Mouse (Mus musculus) erythroblast, embryonic 14.5 days (primary cell): ENCODE measurements around the gene Uba5. TPM values are rescaled to one million over a fixed set of nuclear protein-coding genes. Genes with fewer than 3 reads are reported as not detected.
A peak's percentile ranks its signal among the peaks of the same experiment; 100 is the strongest.

ENCODE experiments used
- H3K27me3 ChIP-seq: 2 replicates; pipeline ENCODE4 v1.6.1; 2012; ENCODE audit warnings: inconsistent platforms; ENCODE audit not compliant: control insufficient read depth
- H3K36me3 ChIP-seq: 2 replicates; pipeline ENCODE4 v1.6.1; 2012; ENCODE audit warnings: mild to moderate bottlenecking, inconsistent platforms; ENCODE audit not compliant: control insufficient read depth
- H3K4me1 ChIP-seq: 2 replicates; pipeline ENCODE4 v1.6.1; 2012; ENCODE audit warnings: inconsistent platforms; ENCODE audit not compliant: control insufficient read depth
- H3K4me3 ChIP-seq: replicated peaks from 2 replicates; pipeline ENCODE3; 2012; ENCODE audit warnings: moderate library complexity, mild to moderate bottlenecking, inconsistent platforms
- H3K9me3 ChIP-seq: 2 replicates; pipeline ENCODE4 v1.6.1; 2012; ENCODE audit warnings: low read length, inconsistent platforms, mixed read lengths; ENCODE audit not compliant: control insufficient read depth
- GATA1 ChIP-seq: IDR thresholded peaks from 2 replicates; pipeline ENCODE4 v1.6.1; 2012; ENCODE audit warnings: low read length, inconsistent platforms, mixed read lengths
- TAL1 ChIP-seq: IDR thresholded peaks from 3 replicates; pipeline ENCODE4 v1.6.1; 2012; ENCODE audit warnings: low read length, inconsistent platforms, mixed read lengths
- polyA plus RNA-seq: library from polyadenylated mRNA; stranded (reverse); fragments of >175 nt; gene quantifications from 2 replicates; pipeline ENCODE4 v1.2.3, GENCODE M21; 2012

Gene Uba5
- 0.18 and 0.24 TPM in 2 replicates for polyA plus RNA-seq

DNA sequence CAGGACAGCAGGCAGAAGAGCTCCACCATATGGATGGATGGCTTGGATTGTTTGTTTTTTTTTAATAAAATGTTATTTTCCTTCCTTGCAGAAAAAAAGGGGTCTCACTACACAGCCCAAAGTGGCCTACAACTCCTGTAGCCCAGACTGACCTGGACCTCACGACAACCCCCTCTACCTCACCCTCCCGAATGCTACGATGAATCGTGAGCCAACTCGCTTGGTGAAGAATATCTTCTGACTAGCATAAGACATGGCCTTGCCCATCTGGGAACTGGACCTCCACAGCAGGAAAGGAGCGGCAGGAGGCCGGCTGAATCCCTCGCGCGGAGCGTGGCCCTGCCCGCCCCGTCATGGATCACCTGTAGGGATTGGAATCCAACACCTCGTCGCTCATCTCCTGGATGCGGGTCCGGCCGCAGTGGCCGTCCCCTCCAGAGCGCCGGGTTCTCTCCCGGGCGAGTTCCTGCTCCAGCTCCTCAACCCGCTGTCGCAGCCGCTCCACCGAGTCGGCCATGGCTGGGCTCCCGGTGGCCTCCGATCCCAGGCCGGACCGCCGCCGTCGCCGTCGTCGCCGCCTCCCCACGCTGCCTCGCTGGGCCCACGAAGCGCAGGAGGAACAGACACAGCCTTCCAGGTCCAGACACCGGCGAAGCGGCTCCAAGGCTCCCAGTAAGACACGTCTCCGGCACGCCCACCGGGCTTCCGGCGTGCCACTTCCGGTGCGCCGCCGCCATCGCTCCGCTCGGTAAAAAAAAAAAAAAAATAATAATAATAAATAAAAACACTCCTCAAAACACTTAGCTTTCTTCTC lies at the start of gene Uba5:
Uba5 (minus strand) TSS at position 705 of the 814 bp plus-strand sequence.
- Histone ChIP-seq H3K27me3 (no peaks in the 10 kb centered on the region), H3K4me3 (peak within 1 kb of the TSS; percentile 90), H3K4me1 (peaks cover 26% of the 10 kb centered on the region), H3K36me3 (peaks cover 18% of the 10 kb centered on the region), H3K9me3 (no peaks in the 10 kb centered on the region)
- TF ChIP-seq TAL1 = no peak
- TF ChIP-seq GATA1 = no peak

DNA sequence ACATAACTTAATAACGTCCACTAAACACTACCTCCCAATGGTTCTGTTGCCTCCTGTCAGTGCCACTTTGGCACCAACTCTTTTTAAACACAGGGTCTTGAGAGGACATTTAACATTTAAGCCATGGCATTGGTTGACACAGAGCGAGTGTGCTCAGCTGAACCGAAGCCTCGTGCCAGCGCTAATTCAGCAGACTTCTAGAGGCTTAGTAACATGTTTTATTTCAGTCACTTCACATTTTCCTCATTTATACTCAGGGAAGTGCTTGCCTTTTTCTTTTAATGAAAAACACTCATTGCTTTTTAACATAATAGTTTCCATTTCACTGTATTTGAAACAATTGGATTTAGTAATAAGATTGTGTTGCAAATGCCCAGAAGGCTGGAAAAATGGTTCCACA lies 46.2 kb upstream of the Uba5 start:
- H3K4me1 ChIP-seq = no peaks in the 10 kb centered on the region
- TF ChIP-seq GATA1 (no peak), TAL1 (no peak)

DNA sequence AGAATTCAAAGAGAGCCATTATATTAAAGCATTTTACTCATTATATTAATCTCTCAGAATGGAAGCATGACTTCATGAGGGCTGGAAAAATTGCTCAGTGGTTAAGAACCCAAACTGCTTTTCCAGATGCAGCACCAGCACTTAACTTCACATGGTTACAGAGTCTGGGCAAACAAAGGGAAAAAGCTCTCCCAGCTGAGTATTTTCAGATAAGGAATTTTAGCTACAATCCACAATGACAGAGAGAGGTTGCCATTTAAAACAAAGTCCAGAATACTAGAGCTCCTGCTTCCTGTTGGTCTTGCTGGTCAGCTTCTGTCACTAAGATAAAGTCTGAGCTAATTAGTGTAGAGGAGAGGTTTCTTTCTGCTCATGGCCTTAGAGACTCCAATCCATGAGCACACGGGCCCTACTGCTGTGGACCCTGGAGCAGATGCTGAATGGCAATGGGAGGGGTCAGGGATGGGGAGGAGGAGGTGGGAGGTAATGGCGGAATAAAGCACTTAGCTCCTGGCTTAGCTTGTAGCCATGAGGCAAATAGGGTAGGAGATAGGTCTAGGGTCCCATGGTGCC lies 45.7 kb upstream of the Uba5 start:
- Histone ChIP-seq H3K4me1 (no peaks in the 10 kb centered on the region), H3K27me3 (no peaks in the 10 kb centered on the region), H3K4me3 (no peak overlapping the region), H3K9me3 (no peaks in the 10 kb centered on the region), H3K36me3 (peaks cover 2% of the 10 kb centered on the region; the same call in 1 of the 2 replicates)
- no peak for TF ChIP-seq GATA1
- TF ChIP-seq TAL1 = no peak

More for the DNA sequence above, 46.2 kb upstream of the Uba5 start:
- Histone ChIP-seq H3K9me3 (no peaks in the 10 kb centered on the region), H3K4me3 (no peak overlapping the region), H3K36me3 (peaks cover 2% of the 10 kb centered on the region; the same call in 1 of the 2 replicates), H3K27me3 (no peaks in the 10 kb centered on the region)

DNA sequence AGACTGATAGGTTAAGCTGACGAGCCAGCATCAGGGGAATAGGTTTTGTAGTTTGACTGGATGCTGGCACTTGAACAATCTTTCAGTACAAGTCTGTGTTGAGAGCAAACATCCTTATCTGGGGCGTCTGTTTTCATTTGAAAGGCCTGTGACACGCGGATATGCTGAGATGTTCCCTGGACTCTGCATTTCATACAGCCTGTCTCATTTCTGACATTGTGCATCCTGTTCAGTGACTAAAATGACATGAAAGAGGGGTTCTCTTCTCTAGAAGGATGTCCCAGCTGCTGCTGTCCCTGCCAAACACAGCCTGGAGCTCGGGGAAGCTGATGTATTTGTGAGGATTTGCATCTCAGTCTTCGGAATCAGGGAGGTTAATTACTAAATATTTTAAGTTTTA lies 44.5 kb upstream of the Uba5 start:
- TF ChIP-seq GATA1 (no peak), TAL1 (no peak)
- no peak overlapping the region for H3K4me3 ChIP-seq

DNA sequence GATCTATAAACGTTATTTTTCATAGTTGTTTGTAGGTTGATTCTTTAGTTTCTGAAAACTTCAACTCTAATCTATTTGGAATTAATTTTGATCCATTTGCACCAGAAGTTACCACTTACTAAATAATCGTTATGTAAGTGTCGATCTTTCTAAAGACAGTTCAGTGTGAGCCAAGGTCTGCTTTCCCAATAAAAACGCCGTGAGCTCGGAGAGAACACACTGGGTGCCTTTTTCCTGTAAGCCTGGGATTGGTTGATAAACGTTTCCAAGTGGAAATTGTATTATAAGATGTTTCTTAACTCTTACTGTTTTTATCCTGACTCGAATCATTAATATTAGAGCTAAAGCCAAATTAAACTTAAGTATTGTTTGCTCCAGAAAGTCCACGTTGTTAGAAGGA lies 44.0 kb upstream of the Uba5 start:
- TF ChIP-seq GATA1 (no peak), TAL1 (no peak)
- Histone ChIP-seq H3K27me3 (no peaks in the 10 kb centered on the region), H3K4me3 (no peak overlapping the region), H3K36me3 (peaks cover 2% of the 10 kb centered on the region; the same call in 1 of the 2 replicates), H3K4me1 (no peaks in the 10 kb centered on the region), H3K9me3 (no peaks in the 10 kb centered on the region)

More for the DNA sequence above, 44.5 kb upstream of the Uba5 start:
- H3K27me3 ChIP-seq = no peaks in the 10 kb centered on the region
- no peaks in the 10 kb centered on the region for H3K9me3 ChIP-seq
- no peaks in the 10 kb centered on the region for H3K4me1 ChIP-seq
- peaks cover 2% of the 10 kb centered on the region; the same call in 1 of the 2 replicates for H3K36me3 ChIP-seq

DNA sequence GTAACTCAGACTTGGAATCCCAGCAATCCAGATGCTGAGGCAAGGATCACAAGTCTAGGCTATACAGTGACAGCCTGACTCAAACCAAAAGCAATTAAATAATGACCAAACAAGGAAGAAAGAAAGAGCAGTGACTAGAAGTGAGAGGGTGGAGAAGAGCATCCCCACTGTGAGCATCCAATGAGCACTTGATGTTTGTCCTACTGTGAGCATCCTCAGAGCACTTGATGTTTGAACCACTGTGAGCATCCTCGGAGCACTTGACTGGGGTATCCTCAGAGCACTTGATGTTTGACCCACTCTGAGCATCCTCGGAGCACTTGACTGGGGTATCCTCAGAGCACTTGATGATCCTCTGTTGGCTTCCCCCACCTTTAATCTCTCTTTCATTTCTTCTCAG lies 42.1 kb upstream of the Uba5 start:
- no peaks in the 10 kb centered on the region for H3K4me1 ChIP-seq
- H3K27me3 ChIP-seq = no peaks in the 10 kb centered on the region
- no peak for TF ChIP-seq TAL1
- TF ChIP-seq GATA1 = no peak
- H3K36me3 ChIP-seq = peaks cover 2% of the 10 kb centered on the region; the same call in 1 of the 2 replicates
- H3K4me3 ChIP-seq = no peak overlapping the region
- H3K9me3 ChIP-seq = no peaks in the 10 kb centered on the region

DNA sequence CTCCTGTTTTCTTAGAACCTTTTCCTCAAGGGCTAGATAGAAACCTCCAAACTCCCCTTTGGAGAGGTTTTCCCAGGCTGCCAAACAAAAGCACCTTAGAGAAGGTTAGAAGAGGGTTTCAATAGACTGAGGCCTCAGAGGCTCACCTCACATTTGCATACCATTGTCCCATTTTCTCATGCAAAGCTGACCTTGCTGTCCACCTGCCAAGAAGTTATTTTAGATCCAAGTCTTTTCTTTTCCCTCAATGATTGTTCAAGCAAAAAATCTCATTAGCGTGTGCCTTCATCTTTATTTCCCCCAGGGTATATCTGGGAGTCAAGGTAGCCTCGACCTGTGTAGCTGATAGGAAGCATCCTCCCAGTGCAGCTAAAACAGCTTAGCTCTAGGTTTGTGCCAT lies 40.0 kb upstream of the Uba5 start:
- Histone ChIP-seq H3K4me3 (no peak overlapping the region), H3K27me3 (no peaks in the 10 kb centered on the region), H3K4me1 (no peaks in the 10 kb centered on the region), H3K36me3 (peaks cover 4% of the 10 kb centered on the region; the same call in 1 of the 2 replicates), H3K9me3 (no peaks in the 10 kb centered on the region)
- TF ChIP-seq GATA1 (no peak), TAL1 (no peak)

DNA sequence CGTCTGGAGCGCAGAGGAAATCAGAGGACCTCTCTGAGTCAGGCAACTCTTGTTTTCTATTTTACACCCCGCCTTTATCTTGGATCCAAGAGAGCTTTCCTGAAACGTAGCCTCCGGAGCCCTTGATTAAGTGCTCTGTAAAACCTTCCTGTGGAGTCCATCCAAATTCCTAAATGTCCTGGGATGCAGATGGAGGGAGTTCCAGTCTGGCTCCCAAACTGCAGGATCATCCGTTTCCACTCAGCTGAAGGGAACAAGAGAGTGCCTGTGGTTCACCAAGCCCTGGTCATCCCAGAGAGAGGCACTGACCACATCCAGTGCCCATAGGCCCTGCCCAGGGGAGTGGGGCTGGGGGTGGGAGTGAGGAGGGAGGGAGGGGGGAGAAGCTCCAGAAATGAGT lies 39.4 kb upstream of the Uba5 start:
- no peaks in the 10 kb centered on the region for H3K27me3 ChIP-seq
- H3K4me1 ChIP-seq = no peaks in the 10 kb centered on the region
- no peaks in the 10 kb centered on the region for H3K9me3 ChIP-seq
- peaks cover 4% of the 10 kb centered on the region; the same call in 1 of the 2 replicates for H3K36me3 ChIP-seq
- no peak overlapping the region for H3K4me3 ChIP-seq
- TF ChIP-seq TAL1 (no peak), GATA1 (no peak)

DNA sequence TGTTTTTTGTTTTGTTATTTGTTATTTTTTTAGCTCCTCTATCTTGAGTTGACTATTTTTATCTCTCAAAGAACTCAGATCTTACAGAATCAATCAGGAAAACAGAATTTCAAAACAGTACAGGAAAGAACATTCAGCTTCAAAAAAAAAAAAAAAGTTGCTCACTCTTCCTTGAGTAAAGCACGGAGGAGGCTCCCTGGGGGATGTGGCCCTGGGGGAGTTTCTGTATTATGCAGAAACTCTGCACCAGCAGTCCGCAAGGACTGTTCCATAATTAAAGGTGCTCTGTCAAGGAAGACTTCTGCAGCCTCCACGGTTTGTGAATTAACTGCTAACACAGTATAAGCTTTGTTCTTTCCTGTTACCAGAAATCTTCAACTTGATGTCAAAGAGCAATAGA lies 38.5 kb upstream of the Uba5 start:
- Histone ChIP-seq H3K36me3 (peaks cover 4% of the 10 kb centered on the region; the same call in 1 of the 2 replicates), H3K4me3 (no peak overlapping the region), H3K9me3 (no peaks in the 10 kb centered on the region), H3K4me1 (no peaks in the 10 kb centered on the region), H3K27me3 (no peaks in the 10 kb centered on the region)
- TF ChIP-seq TAL1 = no peak
- no peak for TF ChIP-seq GATA1
